Mouse (Mus musculus): ENCODE measurements around the gene Gm20388. TPM values are rescaled to one million over a fixed set of nuclear protein-coding genes. Genes with fewer than 3 reads are reported as not detected.

The Gm20388 gene
- polyA plus RNA-seq, 1 experiment from 2014 or later = 8.3 TPM

DNA sequence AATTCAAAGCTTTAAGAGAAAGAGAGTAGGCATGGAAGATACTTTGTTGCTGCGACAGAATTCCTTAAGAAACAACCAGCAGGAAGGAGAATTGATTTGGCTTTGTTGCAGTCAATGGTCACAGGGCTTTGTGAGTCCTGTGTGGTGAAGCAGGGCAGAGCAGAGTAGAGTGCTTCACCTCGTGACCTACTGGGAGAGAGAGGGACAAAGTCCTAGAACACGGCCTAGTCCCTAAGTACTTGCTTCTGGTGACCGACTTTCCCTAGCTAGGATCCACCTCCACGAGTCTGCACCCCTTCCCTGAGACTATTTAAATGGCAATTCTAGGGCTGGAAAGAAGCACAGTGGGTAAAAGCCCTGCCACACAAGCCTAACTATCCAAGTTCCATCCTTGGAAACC, 3419.3 kb downstream of the Gm20388 start:
- WGBS = 76% methylated on average over 5 of the region's 5 CpGs
- H3K27ac ChIP-seq (ENCODE audit: low read depth) = no peak overlapping the region
- no peak for ATAC-seq (replicated peaks; ENCODE audit: low FRiP score, low TSS enrichment, low read depth)
- H3K36me3 ChIP-seq (ENCODE audit: control insufficient read depth, insufficient read depth, low read length) = no peaks in the 10 kb centered on the region
- H3K4me3 ChIP-seq (ENCODE audit: low read depth, low read length) = no peak overlapping the region
- peaks cover 16% of the 10 kb centered on the region; the same call in 1 of the 2 replicates for H3K27me3 ChIP-seq (replicated peaks; ENCODE audit: control insufficient read depth, insufficient read depth, low read length)
- H3K9me3 ChIP-seq (ENCODE audit: control insufficient read depth, low read length) = no peaks in the 10 kb centered on the region
- no peak overlapping the region for H3K4me2 ChIP-seq (ENCODE audit: low read length)
- peaks cover 10% of the 10 kb centered on the region; the same call in 1 of the 2 replicates for H3K4me1 ChIP-seq (replicated peaks; ENCODE audit: control insufficient read depth, insufficient read depth, low read length)
- DNase-seq (ENCODE audit: low spot score) = no peak
- no peak overlapping the region for H3K9ac ChIP-seq (ENCODE audit: low read length)

- Histone ChIP-seq H3K27ac (ENCODE audit: low read depth) (no peak overlapping the region), H3K4me2 (ENCODE audit: low read length) (no peak overlapping the region), H3K9me3 (ENCODE audit: control insufficient read depth, low read length) (no peaks in the 10 kb centered on the region), H3K36me3 (ENCODE audit: control insufficient read depth, insufficient read depth, low read length) (no peaks in the 10 kb centered on the region), H3K27me3 (replicated peaks; ENCODE audit: control insufficient read depth, insufficient read depth, low read length) (peaks cover 16% of the 10 kb centered on the region; the same call in 1 of the 2 replicates), H3K4me3 (ENCODE audit: low read depth, low read length) (no peak overlapping the region), H3K9ac (ENCODE audit: low read length) (no peak overlapping the region), H3K4me1 (replicated peaks; ENCODE audit: control insufficient read depth, insufficient read depth, low read length) (peaks cover 10% of the 10 kb centered on the region; the same call in 1 of the 2 replicates)
- ATAC-seq (replicated peaks; ENCODE audit: low FRiP score, low TSS enrichment, low read depth) (no peak), DNase-seq (ENCODE audit: low spot score) (no peak)
- 63% methylated on average over 6 of the region's 6 CpGs for WGBS
Measured at GRCm38 (mm10) chr8:123330701-123331100, 3420.1 kb downstream of the Gm20388 start.

DNA sequence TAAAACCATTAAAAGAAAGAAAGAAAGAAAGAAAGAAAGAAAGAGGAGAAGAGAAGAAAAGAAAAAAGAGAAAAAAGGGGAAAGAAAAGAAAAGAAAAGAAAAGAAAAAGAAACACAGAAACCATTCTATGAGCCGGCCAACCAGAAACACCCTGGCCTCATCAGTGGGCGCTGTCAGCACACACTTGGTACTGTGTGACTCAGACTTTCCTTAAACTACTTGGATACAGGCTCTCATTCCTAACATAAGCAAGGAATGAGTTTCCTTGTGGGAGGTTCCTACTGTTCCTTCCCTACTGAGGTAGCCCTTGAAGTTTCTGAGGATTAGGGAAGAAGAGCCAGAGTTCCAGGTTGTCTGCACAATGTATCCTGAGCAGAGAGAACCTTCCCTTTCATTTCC, 3420.7 kb downstream of the Gm20388 start:
- Histone ChIP-seq H3K36me3 (ENCODE audit: control insufficient read depth, insufficient read depth, low read length) (no peaks in the 10 kb centered on the region), H3K4me3 (ENCODE audit: low read depth, low read length) (no peak overlapping the region), H3K9me3 (ENCODE audit: control insufficient read depth, low read length) (no peaks in the 10 kb centered on the region), H3K4me1 (replicated peaks; ENCODE audit: control insufficient read depth, insufficient read depth, low read length) (peaks cover 10% of the 10 kb centered on the region; the same call in 1 of the 2 replicates), H3K4me2 (ENCODE audit: low read length) (no peak overlapping the region), H3K27me3 (replicated peaks; ENCODE audit: control insufficient read depth, insufficient read depth, low read length) (peaks cover 16% of the 10 kb centered on the region; the same call in 1 of the 2 replicates), H3K27ac (ENCODE audit: low read depth) (no peak overlapping the region), H3K9ac (ENCODE audit: low read length) (no peak overlapping the region)
- 71% methylated on average over 2 of the region's 2 CpGs for WGBS
- no peak for ATAC-seq (replicated peaks; ENCODE audit: low FRiP score, low TSS enrichment, low read depth)
- DNase-seq (ENCODE audit: low spot score) = no peak

DNA sequence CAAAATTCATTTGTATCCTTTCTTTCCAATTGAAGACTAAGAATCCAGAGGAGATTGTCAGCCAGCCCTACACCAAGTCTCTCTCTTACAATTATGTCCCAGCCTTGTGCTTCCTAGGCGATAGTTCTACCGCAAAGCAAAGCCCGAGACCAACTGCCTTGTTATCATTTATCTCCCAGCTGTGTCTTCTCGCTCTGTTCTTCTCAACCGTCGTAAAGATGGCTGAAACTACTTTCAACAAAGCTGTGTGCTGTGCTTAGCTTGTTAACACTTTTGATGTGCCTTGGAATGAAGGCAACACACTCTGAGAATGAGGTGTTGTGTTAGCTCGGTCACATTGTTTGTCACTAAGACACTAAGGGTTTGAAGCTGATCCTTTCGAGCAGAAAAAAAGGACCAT, 3421.2 kb downstream of the Gm20388 start:
- Histone ChIP-seq H3K9me3 (ENCODE audit: control insufficient read depth, low read length) (no peaks in the 10 kb centered on the region), H3K4me1 (replicated peaks; ENCODE audit: control insufficient read depth, insufficient read depth, low read length) (peaks cover 10% of the 10 kb centered on the region; the same call in 1 of the 2 replicates), H3K36me3 (ENCODE audit: control insufficient read depth, insufficient read depth, low read length) (no peaks in the 10 kb centered on the region), H3K4me2 (ENCODE audit: low read length) (peak overlapping the region; percentile 81), H3K4me3 (ENCODE audit: low read depth, low read length) (peak overlapping the region; percentile 59; the same call in 1 of the 2 replicates), H3K27me3 (replicated peaks; ENCODE audit: control insufficient read depth, insufficient read depth, low read length) (peaks cover 16% of the 10 kb centered on the region; the same call in 1 of the 2 replicates), H3K27ac (ENCODE audit: low read depth) (no peak overlapping the region), H3K9ac (ENCODE audit: low read length) (no peak overlapping the region)
- 26% methylated on average over 8 of the region's 8 CpGs for WGBS
- ATAC-seq (replicated peaks; ENCODE audit: low FRiP score, low TSS enrichment, low read depth) (no peak), DNase-seq (ENCODE audit: low spot score) (no peak)

DNA sequence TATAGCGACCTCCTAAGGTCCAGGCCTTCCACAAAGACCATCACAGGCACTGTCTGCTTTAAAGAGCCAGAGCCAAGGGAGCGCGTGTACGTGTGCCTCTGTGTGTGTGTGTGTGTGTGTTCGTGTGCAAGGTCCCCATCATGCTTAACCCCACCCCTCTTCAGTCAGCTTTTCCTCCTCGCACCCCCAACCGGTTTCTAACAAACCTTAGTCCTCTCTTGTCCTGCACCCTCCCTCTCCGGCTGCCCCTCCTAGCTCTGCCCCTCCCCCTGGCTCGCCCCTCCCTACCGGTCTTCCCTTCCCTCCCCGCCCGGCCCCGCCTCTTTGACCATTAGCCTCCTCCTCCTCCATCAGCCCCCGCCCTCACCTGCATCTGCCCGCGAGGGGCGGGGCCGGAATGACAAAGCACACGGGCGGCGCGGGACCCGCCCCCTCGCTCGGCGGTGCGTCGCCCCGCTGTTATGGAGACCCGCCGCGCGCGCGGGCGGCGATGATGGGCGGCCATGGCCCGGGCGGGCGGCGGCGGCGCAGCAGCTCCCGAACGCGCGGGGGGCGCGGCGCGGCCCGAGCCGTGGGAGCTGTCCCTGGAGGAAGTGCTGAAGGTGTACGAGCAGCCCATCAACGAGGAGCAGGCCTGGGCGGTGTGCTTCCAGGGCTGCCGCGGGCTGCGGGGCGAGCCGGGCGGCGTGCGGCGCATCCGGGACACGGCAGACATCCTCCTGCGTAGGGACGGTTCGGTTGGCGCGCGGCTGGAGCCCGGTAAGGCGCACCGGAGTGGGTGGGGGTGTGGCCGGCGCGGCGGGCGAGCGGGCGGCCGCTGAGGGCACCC, 3421.8 kb downstream of the Gm20388 start, which contains the start of gene Spire2:
Gene Spire2 (plus strand): TSS at position 452 of the 829 bp plus-strand sequence.
- WGBS = 1% methylated on average over 84 of the region's 85 CpGs
- H3K9me3 ChIP-seq (ENCODE audit: control insufficient read depth, low read length) = no peaks in the 10 kb centered on the region
- no peak within 1 kb of the TSS for H3K27ac ChIP-seq (ENCODE audit: low read depth)
- H3K4me1 ChIP-seq (replicated peaks; ENCODE audit: control insufficient read depth, insufficient read depth, low read length) = peaks cover 10% of the 10 kb centered on the region; the same call in 1 of the 2 replicates
- H3K36me3 ChIP-seq (ENCODE audit: control insufficient read depth, insufficient read depth, low read length) = no peaks in the 10 kb centered on the region
- peak within 1 kb of the TSS; percentile 35 for H3K9ac ChIP-seq (ENCODE audit: low read length)
- H3K27me3 ChIP-seq (replicated peaks; ENCODE audit: control insufficient read depth, insufficient read depth, low read length) = peaks cover 16% of the 10 kb centered on the region; the same call in 1 of the 2 replicates
- ATAC-seq (replicated peaks; ENCODE audit: low FRiP score, low TSS enrichment, low read depth) (peak; percentile 88), DNase-seq (ENCODE audit: low spot score) (peak; percentile 91)
- peak within 1 kb of the TSS; percentile 59 for H3K4me3 ChIP-seq (ENCODE audit: low read depth, low read length)
- H3K4me2 ChIP-seq (ENCODE audit: low read length) = peak within 1 kb of the TSS; percentile 81

DNA sequence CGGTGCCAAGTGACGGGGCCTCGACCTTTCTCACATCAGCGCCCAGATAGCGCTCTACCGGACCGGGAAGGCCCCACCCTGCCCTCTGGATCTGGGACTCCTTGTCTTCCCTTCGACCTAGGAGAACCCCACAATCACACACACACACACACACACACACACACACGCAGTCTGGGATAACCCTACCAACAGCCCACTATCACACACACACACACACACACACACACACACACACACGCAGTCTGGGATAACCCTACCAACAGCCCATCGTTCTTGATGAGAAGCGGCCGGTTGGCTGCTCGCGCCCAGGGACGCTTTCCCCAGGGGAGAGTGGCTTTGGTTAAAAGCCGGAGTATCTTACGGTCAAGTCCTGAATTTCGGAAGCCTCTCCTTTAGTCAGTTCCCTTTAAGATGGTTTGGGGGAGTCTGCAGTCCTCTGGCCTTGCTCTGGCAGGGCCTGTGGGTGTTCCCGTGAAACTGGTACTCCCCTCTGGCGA, 3422.5 kb downstream of the Gm20388 start:
- Histone ChIP-seq H3K4me1 (replicated peaks; ENCODE audit: control insufficient read depth, insufficient read depth, low read length) (peaks cover 10% of the 10 kb centered on the region; the same call in 1 of the 2 replicates), H3K4me2 (ENCODE audit: low read length) (peak overlapping the region; percentile 81), H3K4me3 (ENCODE audit: low read depth, low read length) (peak overlapping the region; percentile 59), H3K27me3 (replicated peaks; ENCODE audit: control insufficient read depth, insufficient read depth, low read length) (peaks cover 16% of the 10 kb centered on the region; the same call in 1 of the 2 replicates), H3K27ac (ENCODE audit: low read depth) (no peak overlapping the region), H3K9ac (ENCODE audit: low read length) (peak overlapping the region; percentile 35), H3K9me3 (ENCODE audit: control insufficient read depth, low read length) (no peaks in the 10 kb centered on the region), H3K36me3 (ENCODE audit: control insufficient read depth, insufficient read depth, low read length) (no peaks in the 10 kb centered on the region)
- ATAC-seq (replicated peaks; ENCODE audit: low FRiP score, low TSS enrichment, low read depth) (0 out of 2 replicates have a peak, but pooled peaks have one; percentile 7), DNase-seq (ENCODE audit: low spot score) (no peak)
- WGBS = 5% methylated on average over 21 of the region's 21 CpGs

GRCm38 (mm10) chr8:123333864-123334263, 3423.2 kb downstream of the Gm20388 start:
- H3K4me3 ChIP-seq (ENCODE audit: low read depth, low read length) = peak overlapping the region; percentile 59; the same call in 1 of the 2 replicates
- peaks cover 10% of the 10 kb centered on the region; the same call in 1 of the 2 replicates for H3K4me1 ChIP-seq (replicated peaks; ENCODE audit: control insufficient read depth, insufficient read depth, low read length)
- no peak overlapping the region for H3K27ac ChIP-seq (ENCODE audit: low read depth)
- no peak overlapping the region for H3K4me2 ChIP-seq (ENCODE audit: low read length)
- ATAC-seq (replicated peaks; ENCODE audit: low FRiP score, low TSS enrichment, low read depth) (no peak), DNase-seq (ENCODE audit: low spot score) (no peak)
- no peak overlapping the region for H3K9ac ChIP-seq (ENCODE audit: low read length)
- H3K27me3 ChIP-seq (replicated peaks; ENCODE audit: control insufficient read depth, insufficient read depth, low read length) = peaks cover 16% of the 10 kb centered on the region; the same call in 1 of the 2 replicates
- 10% methylated on average over 7 of the region's 7 CpGs for WGBS
- no peaks in the 10 kb centered on the region for H3K36me3 ChIP-seq (ENCODE audit: control insufficient read depth, insufficient read depth, low read length)
- no peaks in the 10 kb centered on the region for H3K9me3 ChIP-seq (ENCODE audit: control insufficient read depth, low read length)

- Histone ChIP-seq H3K36me3 (ENCODE audit: control insufficient read depth, insufficient read depth, low read length) (no peaks in the 10 kb centered on the region), H3K4me2 (ENCODE audit: low read length) (no peak overlapping the region), H3K4me1 (replicated peaks; ENCODE audit: control insufficient read depth, insufficient read depth, low read length) (peaks cover 10% of the 10 kb centered on the region; the same call in 1 of the 2 replicates), H3K9ac (ENCODE audit: low read length) (no peak overlapping the region), H3K27ac (ENCODE audit: low read depth) (no peak overlapping the region), H3K27me3 (replicated peaks; ENCODE audit: control insufficient read depth, insufficient read depth, low read length) (peaks cover 16% of the 10 kb centered on the region; the same call in 1 of the 2 replicates), H3K9me3 (ENCODE audit: control insufficient read depth, low read length) (no peaks in the 10 kb centered on the region), H3K4me3 (ENCODE audit: low read depth, low read length) (no peak overlapping the region)
- DNase-seq (ENCODE audit: low spot score) (no peak), ATAC-seq (replicated peaks; ENCODE audit: low FRiP score, low TSS enrichment, low read depth) (no peak)
- WGBS = 9% methylated on average over 1 of the region's 1 CpGs
Measured at GRCm38 (mm10) chr8:123334467-123334866, 3423.8 kb downstream of the Gm20388 start.
